ENCODE assay signal across 11 mouse cellular contexts in genomic region chr1:134095033-134095612, GRCm38 (mm10). TPM values are rescaled to one million over a fixed set of nuclear protein-coding genes. Genes with fewer than 3 reads are reported as not detected.
DNase-seq lines count a peak whose midpoint lies in the region; ATAC-seq and TF ChIP-seq lines count a peak whose summit lies in the region.
"Had no signal": no experiment of that assay in that cellular context is flagged by ENCODE, and none has a peak within 500 bp of the region (broad histone marks: within the 10 kb centered on the region; RNA-seq: fewer than 3 reads in every experiment).

No protein-coding gene starts in this region.

- 61% methylated on average over 7 of the region's 7 CpGs for WGBS in hindbrain, postnatal 0 days
- WGBS in intestine, embryonic 16.5 days, result 68% methylated on average over 7 of the region's 7 CpGs

- no peaks in the 10 kb centered on the region for H3K9me3 ChIP-seq in hindbrain, postnatal 0 days (ENCODE audit: low read length)
- no peaks in the 10 kb centered on the region for H3K9me3 ChIP-seq in intestine, embryonic 16.5 days (ENCODE audit: control insufficient read depth, low read length)
- H3K9me3 ChIP-seq: G1E had no signal

- H3K4me3 ChIP-seq in hindbrain, postnatal 0 days (ENCODE audit: low read length), result no peak overlapping the region
- H3K4me3 ChIP-seq in intestine, embryonic 16.5 days (ENCODE audit: low read length), result no peak overlapping the region

- no peak for TF ChIP-seq CTCF in hindbrain, postnatal 0 days (IDR thresholded peaks at IDR 0.05; ENCODE audit: low read depth)

- H3K9ac ChIP-seq in hindbrain, postnatal 0 days (replicated peaks; ENCODE audit: low read length), result no peak overlapping the region
- no peak overlapping the region for H3K9ac ChIP-seq in intestine, embryonic 16.5 days (ENCODE audit: low read depth, low read length)

- no peak for ATAC-seq in hindbrain, postnatal 0 days
- no peak for ATAC-seq in intestine, embryonic 16.5 days

- H3K4me2 ChIP-seq in hindbrain, postnatal 0 days (ENCODE audit: low read depth, low read length), result no peak overlapping the region
- H3K4me2 ChIP-seq in intestine, embryonic 16.5 days (ENCODE audit: low read depth, low read length), result no peak overlapping the region

- no peaks in the 10 kb centered on the region for H3K36me3 ChIP-seq in hindbrain, postnatal 0 days (ENCODE audit: insufficient read depth, low read length)
- H3K36me3 ChIP-seq in intestine, embryonic 16.5 days (ENCODE audit: control insufficient read depth, insufficient read depth, low read length), result no peaks in the 10 kb centered on the region
- H3K36me3 ChIP-seq: G1E had no signal

- H3K4me1 ChIP-seq in hindbrain, postnatal 0 days (ENCODE audit: insufficient read depth, low read length), result peaks cover 32% of the 10 kb centered on the region
- H3K4me1 ChIP-seq in intestine, embryonic 16.5 days (ENCODE audit: control insufficient read depth, insufficient read depth, low read length), result peaks cover 63% of the 10 kb centered on the region

- no peaks in the 10 kb centered on the region for H3K27me3 ChIP-seq in hindbrain, postnatal 0 days (ENCODE audit: insufficient read depth, low read length)
- H3K27me3 ChIP-seq in intestine, embryonic 16.5 days (replicated peaks; ENCODE audit: control insufficient read depth, insufficient read depth, low read length), result no peaks in the 10 kb centered on the region

- DNase-seq in kidney, adult 11 months, result peak; percentile 4
- no peak for DNase-seq in kidney, postnatal 10 days
- DNase-seq in thymus, postnatal 4 days, result peak; percentile 18
- no peak for DNase-seq in thymus, postnatal 10 days (ENCODE audit: low spot score in 2 of 2)
- no peak for DNase-seq in hindbrain, postnatal 0 days (ENCODE audit: low spot score)
- DNase-seq in testis, postnatal 10 days (ENCODE audit: low spot score), result no peak
- no peak for DNase-seq in adrenal gland, adult 8-10 months
- DNase-seq: heart, postnatal 14 days; retina, postnatal 1 day had no signal

- peak overlapping the region; percentile 57; the same call in 1 of the 2 replicates for H3K27ac ChIP-seq in hindbrain, postnatal 0 days
- no peak overlapping the region for H3K27ac ChIP-seq in intestine, embryonic 16.5 days (ENCODE audit: low read length)

RNA-seq across cellular contexts. Expression of gene Chit1, which starts 15.9 kb away (rescaled TPM):
- 0.14 TPM in 1 of 2 replicates, not detected in the other for total RNA-seq in hindbrain, postnatal 0 days (2014; rRNA removed)
- polyA plus RNA-seq in hindbrain, postnatal 0 days (2015; fragmentation: Nextera tagmentation; extraction: Ambion mirVana), result 0.46 and 0.48 TPM in 2 replicates
- not detected in 2 replicates for polyA plus RNA-seq in intestine, embryonic 16.5 days (2015; fragmentation: Nextera tagmentation; extraction: Ambion mirVana)
- total RNA-seq in adrenal gland, adult 8-10 months (2022), result under 1 TPM in 1 of 4 experiments, not detected in 3; 0.28 TPM
- total RNA-seq: G1E; heart, postnatal 14 days had no signal
- polyA plus RNA-seq: G1E had no signal

RNA-seq across cellular contexts. Expression of gene Btg2, which starts 16.2 kb away (rescaled TPM):
- 11.2 and 26.1 TPM in 2 replicates for total RNA-seq in hindbrain, postnatal 0 days (2014; rRNA removed)
- 13.2 and 14.8 TPM in 2 replicates for polyA plus RNA-seq in hindbrain, postnatal 0 days (2015; fragmentation: Nextera tagmentation; extraction: Ambion mirVana)
- polyA plus RNA-seq in intestine, embryonic 16.5 days (2015; fragmentation: Nextera tagmentation; extraction: Ambion mirVana), result 42.9 and 43.2 TPM in 2 replicates
- 10 to 100 TPM; 28.1 to 56.5 (median 50.6) TPM for total RNA-seq in adrenal gland, adult 8-10 months (2022)

RNA-seq across cellular contexts. Expression of gene Fmod, which starts 58.1 kb away (rescaled TPM):
- total RNA-seq in hindbrain, postnatal 0 days (2014; rRNA removed), result 10.6 and 16.3 TPM in 2 replicates
- 17.0 and 21.8 TPM in 2 replicates for polyA plus RNA-seq in hindbrain, postnatal 0 days (2015; fragmentation: Nextera tagmentation; extraction: Ambion mirVana)
- polyA plus RNA-seq in intestine, embryonic 16.5 days (2015; fragmentation: Nextera tagmentation; extraction: Ambion mirVana), result 8.7 and 8.8 TPM in 2 replicates
- total RNA-seq in adrenal gland, adult 8-10 months (2022), result 10 to 100 TPM in 1 of 4 experiments, 1 to 10 TPM in 3; 6.9 to 10.7 (median 7.7) TPM
- polyA plus RNA-seq: G1E had no signal

Comparison
In these comparisons a context has a peak if more than half of its experiments do, and no peak if none do; other contexts are left out.
1. DNase-seq: peak in kidney, adult 11 months (single experiment) and thymus, postnatal 4 days (single experiment); none in kidney, postnatal 10 days (single experiment), thymus, postnatal 10 days (0 of 2), hindbrain, postnatal 0 days (single experiment), testis, postnatal 10 days (single experiment) and adrenal gland, adult 8-10 months (single experiment).